Mouse (Mus musculus) thymus, postnatal 4 days (tissue): Measurements from ENCODE around the gene Mroh8.
A peak's percentile ranks its signal among the peaks of the same experiment; 100 is the strongest.

Source experiments
- DNase-seq: peaks from one replicate; pipeline ENCODE4 v3.0.0; 2021

The Mroh8 gene

GRCm38 (mm10) chr2:157279416-157279800 lies at the start of gene Mroh8:
Gene Mroh8 (minus strand): TSS chr2:157279549.
- DNase-seq, result no peak

- DNase-seq, result no peak
Measured at GRCm38 (mm10) chr2:157328570-157328969, 49.2 kb upstream of the Mroh8 start.

- no peak for DNase-seq
Measured at GRCm38 (mm10) chr2:157328106-157328505, 48.8 kb upstream of the Mroh8 start.

- no peak for DNase-seq
Measured at GRCm38 (mm10) chr2:157325238-157325637, 45.9 kb upstream of the Mroh8 start.

GRCm38 (mm10) chr2:157322029-157322766 lies 42.8 kb upstream of the Mroh8 start:
- DNase-seq, result no peak

- no peak for DNase-seq
Measured at GRCm38 (mm10) chr2:157320886-157321285, 41.5 kb upstream of the Mroh8 start.

GRCm38 (mm10) chr2:157320135-157320534 lies 40.8 kb upstream of the Mroh8 start:
- DNase-seq, result no peak

- no peak for DNase-seq
Measured at GRCm38 (mm10) chr2:157317220-157317619, 37.9 kb upstream of the Mroh8 start.

GRCm38 (mm10) chr2:157316358-157316933 lies 37.1 kb upstream of the Mroh8 start:
- DNase-seq, result no peak

- no peak for DNase-seq
Measured at GRCm38 (mm10) chr2:157315486-157315885, 36.1 kb upstream of the Mroh8 start.

- no peak for DNase-seq
Measured at GRCm38 (mm10) chr2:157314310-157314709, 35.0 kb upstream of the Mroh8 start.

- no peak for DNase-seq
Measured at GRCm38 (mm10) chr2:157313718-157314117, 34.4 kb upstream of the Mroh8 start.

GRCm38 (mm10) chr2:157310963-157311637 lies 31.8 kb upstream of the Mroh8 start:
- no peak for DNase-seq

GRCm38 (mm10) chr2:157309611-157310010 lies 30.3 kb upstream of the Mroh8 start:
- DNase-seq, result no peak

GRCm38 (mm10) chr2:157308273-157308917 lies 29.0 kb upstream of the Mroh8 start:
- no peak for DNase-seq

GRCm38 (mm10) chr2:157307715-157308265 lies 28.4 kb upstream of the Mroh8 start:
- DNase-seq, result no peak

GRCm38 (mm10) chr2:157306091-157307032 lies 27.0 kb upstream of the Mroh8 start:
- no peak for DNase-seq

GRCm38 (mm10) chr2:157303096-157303495 lies 23.7 kb upstream of the Mroh8 start:
- DNase-seq, result no peak

- DNase-seq, result no peak
Measured at GRCm38 (mm10) chr2:157300051-157300450, 20.7 kb upstream of the Mroh8 start.

GRCm38 (mm10) chr2:157296105-157296689 lies 16.8 kb upstream of the Mroh8 start:
- no peak for DNase-seq

GRCm38 (mm10) chr2:157292093-157292492 lies 12.7 kb upstream of the Mroh8 start:
- peak; percentile 82 for DNase-seq

GRCm38 (mm10) chr2:157288996-157289395 lies 9.6 kb upstream of the Mroh8 start:
- DNase-seq, result no peak
